Mouse (Mus musculus) urinary bladder, adult 2 months (tissue): Measurements from ENCODE around the gene Myh8. TPM values are rescaled to one million over a fixed set of nuclear protein-coding genes. Genes with fewer than 3 reads are reported as not detected.

ENCODE experiments used
- polyA plus RNA-seq: library from polyadenylated mRNA; depleted of rRNA; stranded (reverse); fragments of >200 nt; gene quantifications from 2 replicates; pipeline ENCODE4 v1.2.3, GENCODE M21; 2012; rRNA removed

Gene Myh8
- polyA plus RNA-seq, 1 experiment = 0.08 TPM

Other genes with a start within 250 kb of the Myh8 start
- gene Adprm, start 224.5 kb upstream of the Myh8 start, polyA plus RNA-seq = 32.9 and 37.5 TPM in 2 replicates
- 7.0 and 7.7 TPM in 2 replicates for gene Sco1, start 224.5 kb upstream of the Myh8 start, polyA plus RNA-seq
- not detected in 2 replicates for gene Myh3, start 198.8 kb upstream of the Myh8 start, polyA plus RNA-seq
- 2.0 and 2.9 TPM in 2 replicates for gene Myh2, start 106.1 kb upstream of the Myh8 start, polyA plus RNA-seq
- gene Myh1, start 77.1 kb upstream of the Myh8 start, polyA plus RNA-seq = 0.08 and 0.10 TPM in 2 replicates
- 0.01 TPM in 1 of 2 replicates, not detected in the other for gene Myh4, start 39.1 kb upstream of the Myh8 start, polyA plus RNA-seq
- gene Myh13, start 44.5 kb downstream of the Myh8 start, polyA plus RNA-seq = not detected in 2 replicates
- 10.5 and 16.2 TPM in 2 replicates for gene Gas7, start 178.3 kb downstream of the Myh8 start, polyA plus RNA-seq